Mouse (Mus musculus): Measurements from ENCODE around the gene Ubxn7. TPM values are rescaled to one million over a fixed set of nuclear protein-coding genes. Genes with fewer than 3 reads are reported as not detected.

Gene Ubxn7
- total RNA-seq, 2 experiments from 2014 or later = 14.5 to 16.1 TPM

DNA sequence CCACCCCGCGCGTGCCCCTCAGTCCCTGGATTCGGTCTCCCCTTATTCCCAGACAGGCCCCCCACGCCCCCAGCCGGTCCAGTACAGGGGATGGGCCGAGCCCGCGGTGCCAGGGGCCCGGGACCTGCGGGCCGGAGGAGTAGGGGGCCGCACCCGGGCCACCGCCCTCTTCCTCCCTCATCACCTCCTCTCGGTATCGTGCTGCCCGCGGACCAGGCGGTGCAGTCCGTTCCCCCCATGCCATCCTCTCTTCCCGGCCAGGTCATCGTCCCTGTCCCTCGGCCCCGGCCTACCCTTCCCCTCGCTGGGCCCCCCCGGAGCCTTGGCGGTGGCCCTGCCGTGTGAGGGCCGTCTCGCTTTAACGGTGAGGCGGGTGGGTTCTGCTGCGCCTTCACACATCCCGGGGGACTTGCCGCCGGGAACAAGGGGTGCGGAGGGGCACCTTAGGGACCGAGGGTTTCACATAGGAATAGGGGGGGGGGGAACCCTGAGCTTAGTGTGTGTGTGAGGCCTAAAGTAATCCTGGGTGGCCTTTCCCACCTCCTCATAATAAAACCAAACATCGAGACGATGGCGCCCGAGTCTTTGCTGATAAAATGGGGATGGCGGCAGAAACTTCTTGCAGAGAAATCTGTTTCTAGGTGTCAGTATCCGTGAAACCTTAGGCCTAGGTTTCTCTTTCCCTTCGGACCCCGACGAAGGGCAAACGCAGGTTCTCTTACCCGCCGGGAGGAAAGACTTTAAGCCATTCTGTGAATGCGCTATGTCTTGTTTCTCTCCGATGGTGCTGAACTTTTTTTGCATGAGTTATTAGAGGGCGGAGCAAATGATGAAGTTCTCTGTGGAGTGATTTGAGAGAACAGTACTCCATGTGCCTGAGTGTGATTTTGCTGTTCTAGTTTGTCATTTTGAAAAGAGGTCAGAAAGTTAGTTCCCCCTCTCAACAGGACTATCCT, 777 bp downstream of the Ubxn7 start:
- intact Hi-C loops (cut with DNase I) = loop anchor here (1.0 to 5.0 kb wide), 3 partner anchors 58 to 99 kb away; partner anchors contain the start of genes Pcyt1a and Smco1
- Histone ChIP-seq H3K4me3 (peak overlapping the region; percentile 98), H3K27ac (peak overlapping the region; percentile 97)
- DNase-seq = peak; percentile 62
- TF ChIP-seq CTCF (IDR thresholded peaks at IDR 0.05) = no peak

DNA sequence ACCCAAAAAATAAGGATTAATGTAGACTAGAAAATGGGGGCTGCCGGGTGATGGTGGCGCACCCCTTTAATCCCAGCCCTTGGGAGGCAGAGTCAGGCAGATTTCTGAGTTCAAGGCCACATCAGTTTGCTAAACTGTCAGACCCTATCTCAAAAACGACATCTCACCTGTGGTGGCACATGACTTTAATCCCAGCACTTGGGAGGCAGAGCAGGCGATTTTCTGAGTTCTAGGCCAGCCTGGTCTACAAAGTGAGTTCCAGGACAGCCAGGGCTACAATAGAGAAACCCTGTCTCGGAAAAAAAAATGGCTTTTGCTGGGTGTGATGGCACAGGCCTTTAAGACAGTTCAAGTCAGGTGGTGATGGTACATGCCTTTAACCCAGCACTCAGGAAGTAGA, 3.1 kb downstream of the Ubxn7 start:
- Histone ChIP-seq H3K4me3 (no peak overlapping the region), H3K27ac (peak overlapping the region; percentile 67; the same call in 1 of the 2 replicates)
- no peak for DNase-seq
- no peak for TF ChIP-seq CTCF (IDR thresholded peaks at IDR 0.05)
- intact Hi-C loops (cut with DNase I) = no loop called here

DNA sequence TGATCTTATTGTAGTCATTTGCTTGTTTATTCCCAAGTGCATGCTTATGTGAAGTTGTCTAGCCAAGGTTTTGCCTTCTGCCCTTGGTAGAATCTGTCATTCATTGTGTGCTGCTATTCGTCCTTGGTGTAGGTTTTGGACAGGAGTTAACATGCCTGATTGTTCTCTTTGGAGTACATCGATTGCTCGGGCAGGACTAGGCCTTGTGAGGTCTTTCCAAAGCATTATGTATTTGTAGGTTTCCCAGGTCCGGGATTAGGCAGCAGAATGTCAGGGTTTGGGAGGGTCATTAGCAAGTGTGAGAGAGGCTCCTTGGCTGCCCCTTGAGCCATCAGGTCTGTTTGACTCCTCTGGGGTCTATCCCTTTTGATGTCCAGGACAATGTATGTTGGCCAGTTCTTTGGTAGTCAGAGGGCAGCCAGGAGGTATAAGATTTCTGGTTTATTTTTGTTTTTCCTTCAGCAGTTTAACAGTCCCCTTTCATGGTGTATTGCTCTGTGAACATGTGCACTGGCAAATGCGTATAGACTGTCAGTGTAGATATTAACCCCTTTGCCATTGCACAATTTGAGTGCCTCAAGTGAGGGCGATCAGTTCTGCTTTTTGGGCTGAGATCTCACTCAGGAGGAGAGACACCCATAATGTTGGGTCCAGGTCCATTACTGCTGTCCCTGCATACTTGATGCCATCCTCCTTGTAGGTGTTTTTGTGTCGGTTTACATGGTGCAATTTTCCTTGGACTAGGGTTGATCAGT, 4.1 kb downstream of the Ubxn7 start:
- H3K27ac ChIP-seq = peak overlapping the region; percentile 67
- intact Hi-C loops (cut with DNase I) = no loop called here

DNA sequence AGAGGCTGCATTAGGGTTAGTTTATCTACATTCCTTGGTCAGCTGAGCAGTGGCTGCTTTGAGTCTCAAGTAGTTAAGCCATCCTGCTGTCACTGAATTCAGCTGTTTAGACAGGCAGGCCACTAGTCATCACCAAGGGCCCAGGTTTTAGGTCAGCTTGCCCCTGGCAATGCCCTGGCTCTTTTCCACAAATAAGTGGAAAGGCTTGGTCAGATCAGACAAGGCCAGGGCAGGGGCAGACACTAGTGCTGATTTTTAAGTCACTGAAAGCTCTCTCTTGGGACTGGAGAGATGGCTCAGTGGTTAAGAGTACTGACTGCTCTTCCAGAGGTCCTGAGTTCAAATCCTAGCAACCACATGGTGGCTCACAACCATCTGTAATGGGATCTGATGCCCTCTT, 4.9 kb downstream of the Ubxn7 start:
- H3K27ac ChIP-seq = peak overlapping the region; percentile 67
- no peak overlapping the region for H3K4me3 ChIP-seq
- no peak for DNase-seq
- intact Hi-C loops (cut with DNase I) = no loop called here
- no peak for TF ChIP-seq CTCF (IDR thresholded peaks at IDR 0.05)

More for the DNA sequence above, 4.1 kb downstream of the Ubxn7 start:
- no peak for DNase-seq
- H3K4me3 ChIP-seq = no peak overlapping the region
- no peak for TF ChIP-seq CTCF (IDR thresholded peaks at IDR 0.05)

DNA sequence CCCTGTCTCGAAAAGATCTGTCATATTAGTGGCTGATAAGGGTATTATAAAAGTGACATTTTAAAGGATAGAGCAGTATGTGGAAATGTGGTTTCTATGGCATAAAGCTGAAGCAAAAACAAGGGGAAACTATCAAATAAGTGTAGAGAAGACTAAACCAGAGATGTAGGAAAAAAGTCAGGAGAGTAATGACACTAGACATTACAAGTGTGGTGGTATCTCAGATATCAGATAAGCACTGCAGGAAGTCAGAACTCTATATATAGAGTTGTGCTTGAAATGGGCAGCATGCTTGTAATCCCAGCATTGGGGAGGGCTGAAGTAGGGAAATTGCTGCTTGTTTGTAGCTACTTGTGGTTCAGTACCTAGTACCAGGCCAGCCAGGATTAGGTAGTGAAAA, 8.4 kb downstream of the Ubxn7 start:
- Histone ChIP-seq H3K4me3 (no peak overlapping the region), H3K27ac (peak overlapping the region; percentile 68)
- no peak for DNase-seq
- intact Hi-C loops (cut with DNase I) = no loop called here
- TF ChIP-seq CTCF (IDR thresholded peaks at IDR 0.05) = no peak

DNA sequence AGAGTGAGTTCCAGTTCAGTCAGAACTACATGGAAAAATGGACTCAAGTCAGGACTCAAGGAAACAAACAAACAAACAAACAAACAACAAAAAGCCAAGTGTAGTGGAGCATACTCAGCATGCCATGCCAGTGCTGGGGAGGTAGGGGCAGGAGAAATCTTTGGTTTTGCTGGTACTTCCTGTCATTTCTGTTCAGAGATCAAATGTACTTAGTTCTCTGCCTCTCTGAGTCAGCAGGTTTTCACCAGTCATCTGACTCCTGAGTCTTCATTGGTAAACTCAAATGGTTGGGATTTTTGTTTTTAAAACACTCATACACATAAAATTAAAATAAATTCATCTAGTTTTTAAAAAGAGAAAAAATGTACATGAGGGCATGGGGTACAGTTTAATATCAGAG, 13.5 kb downstream of the Ubxn7 start:
- DNase-seq = no peak
- Histone ChIP-seq H3K27ac (no peak overlapping the region), H3K4me3 (no peak overlapping the region)
- intact Hi-C loops (cut with DNase I) = no loop called here
- TF ChIP-seq CTCF (IDR thresholded peaks at IDR 0.05) = no peak

DNA sequence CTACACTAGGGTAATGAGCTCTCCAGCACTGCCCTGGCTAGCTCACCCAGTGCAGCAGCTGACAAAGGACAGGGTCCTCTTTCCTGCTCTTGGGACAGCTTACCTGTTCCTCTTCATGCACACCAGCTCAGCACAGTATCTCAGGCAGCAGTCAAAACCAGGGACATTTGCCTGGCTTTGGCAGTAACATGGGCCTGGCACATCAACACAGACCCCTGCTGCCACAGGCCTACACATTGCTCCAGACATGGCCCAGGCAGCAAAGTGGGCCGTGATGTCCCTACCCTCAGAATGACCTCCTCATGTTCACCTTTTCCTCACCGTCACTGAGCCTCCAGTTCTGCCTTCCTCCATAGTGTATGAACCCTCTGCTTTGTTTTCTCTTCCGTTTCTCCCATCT, 18.7 kb downstream of the Ubxn7 start:
- TF ChIP-seq CTCF (IDR thresholded peaks at IDR 0.05) = no peak
- no peak for DNase-seq
- peak overlapping the region; percentile 36; the same call in 1 of the 2 replicates for H3K27ac ChIP-seq
- intact Hi-C loops (cut with DNase I) = no loop called here
- no peak overlapping the region for H3K4me3 ChIP-seq

DNA sequence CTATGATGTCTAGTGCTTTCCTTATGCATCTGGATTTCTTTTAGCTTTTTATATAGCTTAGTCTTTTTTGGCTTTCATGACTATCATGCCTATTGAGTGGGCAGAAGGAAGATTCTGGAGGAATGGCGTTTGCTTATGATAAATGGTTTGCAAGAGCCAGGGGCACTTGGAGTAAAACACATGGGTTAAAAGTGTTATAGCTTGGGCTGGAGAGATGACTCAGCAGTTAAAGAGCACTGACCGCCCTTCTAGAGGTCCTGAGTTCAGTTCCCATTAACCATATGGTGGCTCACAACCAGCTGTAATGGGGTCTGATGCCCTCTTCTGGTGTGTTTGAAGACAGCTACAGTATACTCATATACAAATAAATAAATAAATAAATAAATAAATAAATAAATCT, 31.5 kb downstream of the Ubxn7 start:
- no peak overlapping the region for H3K27ac ChIP-seq
- no peak for TF ChIP-seq CTCF (IDR thresholded peaks at IDR 0.05)
- intact Hi-C loops (cut with DNase I) = no loop called here
- H3K4me3 ChIP-seq = no peak overlapping the region
- DNase-seq = no peak

DNA sequence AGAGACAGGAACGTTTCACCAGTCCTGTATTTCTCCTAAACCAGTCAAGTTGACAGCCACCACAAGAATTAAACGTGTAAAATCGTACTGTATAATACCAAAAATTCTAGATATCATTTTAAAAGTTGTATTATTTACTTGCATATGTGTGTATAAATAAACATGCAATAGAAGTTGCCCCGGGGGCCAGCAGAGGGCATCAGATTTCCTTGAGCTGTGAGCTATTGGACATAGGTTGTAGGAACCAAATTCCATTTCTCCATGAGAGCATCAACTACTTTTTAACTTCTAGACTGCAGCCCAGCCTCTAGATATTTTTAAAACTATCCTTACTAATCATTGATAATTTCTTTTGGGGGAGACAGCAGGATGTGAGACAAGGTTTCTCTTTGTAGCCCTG, 39.3 kb downstream of the Ubxn7 start:
- H3K27ac ChIP-seq = no peak overlapping the region
- peak; percentile 58 for DNase-seq
- H3K4me3 ChIP-seq = no peak overlapping the region
- peak; percentile 67 for TF ChIP-seq CTCF (IDR thresholded peaks at IDR 0.05)
- intact Hi-C loops (cut with DNase I) = no loop called here

DNA sequence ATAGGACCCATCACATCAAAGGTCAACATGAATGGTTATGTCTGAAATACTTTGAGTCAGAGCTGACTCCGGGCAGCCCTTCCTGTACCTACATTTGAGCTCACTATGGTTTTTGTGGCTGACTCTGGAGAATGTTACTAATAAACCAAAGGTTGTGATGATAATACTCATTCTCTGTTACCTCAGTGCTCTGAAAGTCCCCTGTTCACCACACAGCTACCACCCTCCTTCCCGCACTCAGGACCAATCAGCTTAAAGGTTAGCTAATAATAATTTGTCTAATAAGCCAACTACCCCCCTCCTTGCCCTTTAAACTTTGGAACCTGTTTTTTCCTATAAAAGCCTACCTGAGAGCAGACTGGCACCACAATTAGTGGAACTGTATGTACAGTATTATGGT, 47.5 kb downstream of the Ubxn7 start:
- no peak overlapping the region for H3K27ac ChIP-seq
- H3K4me3 ChIP-seq = no peak overlapping the region
- TF ChIP-seq CTCF (IDR thresholded peaks at IDR 0.05) = no peak
- intact Hi-C loops (cut with DNase I) = no loop called here
- no peak for DNase-seq

DNA sequence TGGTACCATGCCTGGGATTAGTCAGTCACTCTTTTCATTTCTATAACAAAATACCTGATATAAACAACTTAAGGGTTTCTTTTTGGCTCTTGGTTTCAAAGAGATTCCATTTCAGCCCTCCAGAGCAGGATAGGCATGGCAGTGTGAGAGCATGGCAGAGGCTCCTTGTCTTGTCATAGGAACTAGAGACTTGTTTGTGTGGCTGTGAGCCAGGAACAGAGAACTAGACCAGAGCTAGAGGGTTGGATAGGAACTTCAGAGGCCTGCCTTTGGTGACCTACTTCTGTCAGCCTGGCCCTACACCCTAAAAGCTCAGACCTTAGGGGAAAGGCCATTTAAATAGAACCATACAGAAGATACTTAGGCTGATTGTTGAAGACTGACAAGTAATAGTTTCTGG, 50.8 kb downstream of the Ubxn7 start:
- TF ChIP-seq CTCF (IDR thresholded peaks at IDR 0.05) = no peak
- H3K27ac ChIP-seq = peak overlapping the region; percentile 58
- H3K4me3 ChIP-seq = no peak overlapping the region
- intact Hi-C loops (cut with DNase I) = loop anchor here (5.0 kb wide), 1 partner anchor 44 kb away; no protein-coding TSS in a partner anchor
- peak; percentile 51 for DNase-seq

DNA sequence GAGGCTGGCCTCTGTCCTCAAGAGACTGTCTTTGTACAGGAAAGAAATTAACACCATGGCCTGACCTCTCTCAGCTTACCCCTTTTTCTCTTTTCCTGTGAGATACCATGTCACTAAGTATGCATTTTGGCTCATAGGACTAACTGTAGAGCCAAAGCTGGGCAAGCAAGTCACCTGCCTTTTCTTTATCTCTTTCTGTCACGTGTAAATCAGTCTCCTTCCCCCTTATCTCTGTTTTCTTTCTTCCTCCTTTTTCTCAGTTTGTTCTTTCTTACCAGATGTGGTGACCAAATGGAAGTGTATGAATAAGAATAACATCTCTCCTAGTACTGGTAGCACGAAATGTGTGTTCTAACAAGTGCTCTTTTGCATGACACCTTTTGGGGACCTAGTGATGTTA, 52.8 kb downstream of the Ubxn7 start:
- TF ChIP-seq CTCF (IDR thresholded peaks at IDR 0.05) = no peak
- no peak overlapping the region for H3K4me3 ChIP-seq

DNA sequence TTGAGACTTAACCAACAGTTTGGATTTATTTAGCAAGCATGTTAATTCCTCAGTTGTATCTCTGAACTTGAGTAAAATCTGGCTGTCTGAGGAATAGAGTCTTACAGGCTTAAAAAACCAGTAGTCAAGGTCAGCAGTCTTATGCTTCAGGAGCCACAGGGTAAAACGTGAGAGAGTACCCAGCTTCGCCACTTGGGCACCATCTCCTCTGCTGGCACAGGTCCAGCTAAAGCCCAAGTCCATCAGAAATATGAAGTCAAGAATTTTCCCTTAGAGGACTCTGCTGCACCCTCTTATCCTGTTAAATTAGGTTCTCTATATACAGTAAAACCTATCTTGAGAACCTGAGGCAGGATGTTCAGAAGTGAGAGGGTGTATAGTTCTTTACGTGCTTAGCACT, 54.8 kb downstream of the Ubxn7 start:
- Histone ChIP-seq H3K27ac (no peak overlapping the region), H3K4me3 (no peak overlapping the region)
- no peak for TF ChIP-seq CTCF (IDR thresholded peaks at IDR 0.05)
- intact Hi-C loops (cut with DNase I) = no loop called here
- no peak for DNase-seq

More for the DNA sequence above, 52.8 kb downstream of the Ubxn7 start:
- H3K27ac ChIP-seq = no peak overlapping the region
- DNase-seq = no peak
- intact Hi-C loops (cut with DNase I) = loop anchor here (5.0 kb wide), 1 partner anchor 42 kb away; no protein-coding TSS in a partner anchor

Measured in gastrocnemius, adult 2 months (tissue).